Mouse (Mus musculus) MEL (cell line): ENCODE data around the gene Tom1l2. TPM values are rescaled to one million over a fixed set of nuclear protein-coding genes. Genes with fewer than 3 reads are reported as not detected.

ENCODE experiments used
- DNase-seq: peaks from one replicate; pipeline ENCODE4 v3.0.0; 2011; ENCODE audit warnings: low read depth, low spot score
- H3K27ac ChIP-seq: 2 replicates; pipeline ENCODE4 v1.5.1; 2012; ENCODE audit warnings: low read depth, mild to moderate bottlenecking, control low read depth, low read length, moderate library complexity; ENCODE audit not compliant: control insufficient read depth
- H3K27me3 ChIP-seq, 2 experiments: fragments of 150-350 bp in 1 of 2; sonication (generic) in 1 of 2; 2 replicates each; pipeline ENCODE4 v1.6.1; 2012; ENCODE audit warnings: low read length in 2 of 2, mild to moderate bottlenecking in 2 of 2, improper control_type of control experiment in 1 of 2, moderate library complexity in 1 of 2; ENCODE audit not compliant: insufficient read depth in 2 of 2, control insufficient read depth in 1 of 2
- H3K36me3 ChIP-seq, 2 experiments: 2 replicates each; pipeline ENCODE4 v1.6.1; 2012 to 2014; ENCODE audit warnings: low read length in 2 of 2, improper control_type of control experiment in 1 of 2, inconsistent platforms in 1 of 2, mild to moderate bottlenecking in 1 of 2; ENCODE audit not compliant: insufficient read depth in 2 of 2, control insufficient read depth in 1 of 2
- H3K4me1 ChIP-seq, 2 experiments: fragments of 150-350 bp in 1 of 2; sonication (generic) in 1 of 2; 2 replicates each; pipeline ENCODE4 v1.6.1; 2012; ENCODE audit warnings: low read length in 2 of 2, improper control_type of control experiment in 1 of 2, mild to moderate bottlenecking in 1 of 2; ENCODE audit not compliant: insufficient read depth in 2 of 2, control insufficient read depth in 1 of 2
- H3K4me3 ChIP-seq, 2 experiments: fragments of 150-350 bp in 1 of 2; sonication (generic) in 1 of 2; 2 replicates each; pipeline ENCODE4 v1.5.1; 2012; ENCODE audit warnings: low read depth in 2 of 2, low read length in 2 of 2, mild to moderate bottlenecking in 2 of 2, moderate library complexity in 2 of 2, control low read depth in 1 of 2, improper control_type of control experiment in 1 of 2; ENCODE audit not compliant: control insufficient read depth in 1 of 2, insufficient read depth in 1 of 2
- H3K79me2 ChIP-seq: 2 replicates; pipeline ENCODE4 v1.6.1; 2012; ENCODE audit warnings: mild to moderate bottlenecking, low read length, moderate library complexity; ENCODE audit not compliant: control insufficient read depth, poor library complexity, insufficient read depth
- H3K9ac ChIP-seq: 2 replicates; pipeline ENCODE4 v1.6.1; 2012; ENCODE audit warnings: low read depth, mild to moderate bottlenecking, control low read depth, low read length, moderate library complexity; ENCODE audit not compliant: control insufficient read depth, poor library complexity, severe bottlenecking
- H3K9me3 ChIP-seq: fragments of 150-350 bp; sonication (generic); replicated peaks from 2 replicates; pipeline ENCODE4 v1.6.1; 2012; ENCODE audit warnings: mild to moderate bottlenecking, low read length, improper control_type of control experiment, moderate library complexity; ENCODE audit not compliant: insufficient read depth
- CHD1 ChIP-seq: IDR thresholded peaks from 2 replicates; pipeline ENCODE4 v1.6.1; 2012; ENCODE audit warnings: low read depth, mild to moderate bottlenecking, inconsistent platforms, low read length, improper control_type of control experiment
- CHD2 ChIP-seq: IDR thresholded peaks from 2 replicates; pipeline ENCODE4 v1.6.1; 2011; ENCODE audit warnings: low read length, improper control_type of control experiment
- CTCF ChIP-seq, 3 experiments: IDR thresholded peaks in 2 of 3; conservative IDR thresholded peaks in 1 of 3; 2 replicates each; pipeline ENCODE4 v1.5.1; 2011 to 2012; ENCODE audit warnings: low read length in 3 of 3, low read depth in 2 of 3, mild to moderate bottlenecking in 2 of 3, improper control_type of control experiment in 1 of 3, inconsistent platforms in 1 of 3, mixed read lengths in 1 of 3, moderate library complexity in 1 of 3; ENCODE audit not compliant: control insufficient read depth in 1 of 3, insufficient read depth in 1 of 3, poor library complexity in 1 of 3, severe bottlenecking in 1 of 3
- E2F4 ChIP-seq: IDR thresholded peaks from 2 replicates; pipeline ENCODE4 v1.6.1; 2011; ENCODE audit warnings: low read depth, low read length, improper control_type of control experiment, borderline replicate concordance
- ELF1 ChIP-seq: IDR thresholded peaks from 2 replicates; pipeline ENCODE4 v1.6.1; 2014; ENCODE audit warnings: low read depth, mild to moderate bottlenecking, inconsistent platforms, low read length, improper control_type of control experiment, moderate library complexity
- HCFC1 ChIP-seq: IDR thresholded peaks from 2 replicates; pipeline ENCODE4 v1.6.1; 2012; ENCODE audit warnings: low read depth, mild to moderate bottlenecking, inconsistent platforms, low read length, improper control_type of control experiment, moderate library complexity
- MAFK ChIP-seq: IDR thresholded peaks from 2 replicates; pipeline ENCODE4 v1.6.1; 2011; ENCODE audit warnings: low read depth, mild to moderate bottlenecking, low read length, improper control_type of control experiment, borderline replicate concordance
- MAX ChIP-seq: IDR thresholded peaks from 2 replicates; pipeline ENCODE4 v1.6.1; 2011; ENCODE audit warnings: low read length, improper control_type of control experiment
- MYC ChIP-seq: IDR thresholded peaks from 2 replicates; pipeline ENCODE4 v1.6.1; 2011; ENCODE audit warnings: low read depth, mild to moderate bottlenecking, low read length, improper control_type of control experiment, moderate library complexity
- POLR2A ChIP-seq, 2 experiments: IDR thresholded peaks; 2 replicates each; pipeline ENCODE4 v1.6.1; 2011 to 2012; ENCODE audit warnings: low read length in 2 of 2, mild to moderate bottlenecking in 2 of 2, control low read depth in 1 of 2, improper control_type of control experiment in 1 of 2, low read depth in 1 of 2, moderate library complexity in 1 of 2; ENCODE audit not compliant: control insufficient read depth in 1 of 2, insufficient read depth in 1 of 2, poor library complexity in 1 of 2
- POLR2AphosphoS2 ChIP-seq: IDR thresholded peaks from 2 replicates; pipeline ENCODE4 v1.6.1; 2011; ENCODE audit warnings: low read length, improper control_type of control experiment
- RAD21 ChIP-seq: IDR thresholded peaks from 2 replicates; pipeline ENCODE4 v1.6.1; 2011; ENCODE audit warnings: mild to moderate bottlenecking, low read depth, low read length, improper control_type of control experiment
- RCOR1 ChIP-seq: IDR thresholded peaks from 2 replicates; pipeline ENCODE4 v1.6.1; 2012; ENCODE audit warnings: low read depth, mild to moderate bottlenecking, inconsistent platforms, low read length, improper control_type of control experiment
- SIN3A ChIP-seq: IDR thresholded peaks from 2 replicates; pipeline ENCODE4 v1.6.1; 2012; ENCODE audit warnings: low read length, improper control_type of control experiment, inconsistent platforms
- TBP ChIP-seq: IDR thresholded peaks from 2 replicates; pipeline ENCODE4 v1.8.0; 2011; ENCODE audit warnings: low read depth, low read length, improper control_type of control experiment
- UBTF ChIP-seq: IDR thresholded peaks from 2 replicates; pipeline ENCODE4 v1.6.1; 2012; ENCODE audit warnings: low read depth, mild to moderate bottlenecking, inconsistent platforms, low read length, improper control_type of control experiment, moderate library complexity, borderline replicate concordance; ENCODE audit not compliant: insufficient read depth
- USF1 ChIP-seq: IDR thresholded peaks from 2 replicates; pipeline ENCODE4 v1.6.1; 2014; ENCODE audit warnings: low read depth, mild to moderate bottlenecking, inconsistent platforms, low read length, improper control_type of control experiment, moderate library complexity
- ZC3H11A ChIP-seq: IDR thresholded peaks from 2 replicates; pipeline ENCODE4 v1.6.1; 2012; ENCODE audit warnings: low read depth, mild to moderate bottlenecking, inconsistent platforms, low read length, improper control_type of control experiment
- ZKSCAN1 ChIP-seq: IDR thresholded peaks from 2 replicates; pipeline ENCODE4 v1.6.1; 2012; ENCODE audit warnings: low read depth, mild to moderate bottlenecking, inconsistent platforms, low read length, improper control_type of control experiment, moderate library complexity
- ZMIZ1 ChIP-seq: IDR thresholded peaks from 2 replicates; pipeline ENCODE4 v1.6.1; 2012; ENCODE audit warnings: low read depth, mild to moderate bottlenecking, inconsistent platforms, low read length, improper control_type of control experiment, moderate library complexity
- polyA plus RNA-seq, 2 experiments: library from polyadenylated mRNA; stranded (reverse) in 1 of 2; unstranded in 1 of 2; fragments of >175 nt in 1 of 2; fragments of >200 nt in 1 of 2; gene quantifications; 2 replicates each; pipeline versions ENCODE4 v1.2.1 to v1.2.4; 2012; ENCODE audit warnings: low replicate concordance in 2 of 2, low read depth in 1 of 2; ENCODE audit not compliant: insufficient read length in 2 of 2, insufficient read depth in 1 of 2, missing spikeins in 1 of 2
- total RNA-seq: library from RNA; depleted of rRNA; stranded (reverse); fragments of 300-350 nt; gene quantifications from 2 replicates; pipeline ENCODE4 v1.2.3, GENCODE M21; 2012

Tom1l2 gene
- total and polyA plus RNA-seq, 3 experiments, result 6.8 to 12.2 TPM; not detected in 1

- peak; percentile 28 for DNase-seq
- Histone ChIP-seq H3K9ac (no peak overlapping the region), H3K27ac (no peak overlapping the region), H3K9me3 (no peaks in the 10 kb centered on the region), H3K4me3 (no peak overlapping the region), H3K79me2 (peaks cover 88% of the 10 kb centered on the region), H3K27me3 (no peaks in the 10 kb centered on the region), H3K36me3 (peaks cover 9 to 26% of the 10 kb centered on the region in 2 experiments), H3K4me1 (peaks cover 16 to 37% of the 10 kb centered on the region in 2 experiments)
- TF ChIP-seq HCFC1 (no peak), MYC (no peak)
Measured at GRCm38 (mm10) chr11:60211761-60212160, 140.9 kb downstream of the Tom1l2 start.

DNA sequence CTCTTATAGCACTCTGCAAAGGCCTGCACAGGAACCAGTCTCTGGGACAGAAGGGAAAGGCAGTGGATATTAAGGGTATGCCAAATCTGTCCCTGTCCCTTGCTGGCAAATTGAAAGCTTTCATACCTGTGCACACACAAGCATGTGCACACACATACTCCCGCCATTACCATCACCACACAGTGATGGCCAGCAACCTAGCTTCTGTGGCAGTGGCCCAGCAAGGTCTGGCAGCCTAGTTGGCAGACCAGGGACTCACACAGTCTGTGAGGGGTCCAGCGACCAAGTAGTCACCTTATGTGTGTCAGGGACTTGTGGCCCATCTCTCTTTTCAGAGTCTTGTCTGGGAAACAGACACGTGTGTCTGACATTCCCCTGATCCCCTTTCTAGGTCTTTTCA, 141.6 kb downstream of the Tom1l2 start:
- Histone ChIP-seq H3K27ac (peak overlapping the region; percentile 92), H3K27me3 (no peaks in the 10 kb centered on the region), H3K9ac (peak overlapping the region; percentile 80), H3K9me3 (no peaks in the 10 kb centered on the region), H3K4me3 (no peak overlapping the region; a peak in 2 of 4 replicates)
- no peak for TF ChIP-seq ZMIZ1
- TF ChIP-seq MAX, result no peak
- TF ChIP-seq TBP, result no peak
- no peak for TF ChIP-seq SIN3A
- TF ChIP-seq ELF1, result no peak
- TF ChIP-seq POLR2AphosphoS2, result no peak
- no peak for TF ChIP-seq MAFK
- no peak for TF ChIP-seq CHD2
- no peak for TF ChIP-seq CHD1
- no peak for TF ChIP-seq ZKSCAN1
- no peak for TF ChIP-seq RAD21
- TF ChIP-seq USF1, result no peak
- no peak for TF ChIP-seq HCFC1
- TF ChIP-seq E2F4, result no peak
- TF ChIP-seq CTCF (IDR thresholded peaks at IDR 0.05 in 2 of 3, conservative IDR thresholded peaks at IDR 0.05 in 1 of 3; ENCODE audit: control insufficient read depth in 1 of 3, insufficient read depth in 1 of 3, low read depth in 2 of 3, low read length in 3 of 3, poor library complexity in 1 of 3, severe bottlenecking in 1 of 3), result no peak
- no peak for TF ChIP-seq POLR2A (IDR thresholded peaks at IDR 0.05; ENCODE audit: control insufficient read depth in 1 of 2, insufficient read depth in 1 of 2, low read depth in 1 of 2, low read length in 2 of 2, poor library complexity in 1 of 2)
- no peak for TF ChIP-seq RCOR1
- no peak for TF ChIP-seq ZC3H11A
- no peak for TF ChIP-seq MYC
- no peak for TF ChIP-seq UBTF
- TF ChIP-seq, all 39 proteins: peak for 0
- Histone ChIP-seq H3K4me1 (peaks cover 11 to 31% of the 10 kb centered on the region in 2 experiments), H3K79me2 (peaks cover 82% of the 10 kb centered on the region), H3K36me3 (peaks cover 6 to 20% of the 10 kb centered on the region in 2 experiments)
- no peak for DNase-seq
